Mouse (Mus musculus): ENCODE results near the gene Terb1.

GRCm38 (mm10) chr8:104433191-104433842 is 76.4 kb downstream of the Terb1 start:
- TF ChIP-seq CTCF (IDR thresholded peaks at IDR 0.05; ENCODE audit: insufficient read depth, low read depth, low read length) (no peak), POLR2A (IDR thresholded peaks at IDR 0.05; ENCODE audit: insufficient read depth, low read depth, low read length) (no peak)

Data from olfactory bulb, adult 2 months (tissue).